Mouse (Mus musculus) kidney, postnatal 10 days (tissue): ENCODE measurements at regions not wholly inside any gene's neighbourhood (a gene's known extent, or its start where the extent isn't known, plus 50 kb on each side); places are given as distances from the start of the nearest gene placed in this dataset.
A peak's percentile ranks its signal among the peaks of the same experiment; 100 is the strongest.

Experiments
- DNase-seq: peaks from one replicate; pipeline ENCODE4 v3.0.0; 2021; ENCODE audit warnings: mixed read lengths

- no peak for DNase-seq
Measured at GRCm38 (mm10) chr3:150493433-150494045, 944.1 kb upstream of the Adgrl4 start.

- no peak for DNase-seq
Measured at GRCm38 (mm10) chr3:150530966-150531365, 906.7 kb upstream of the Adgrl4 start.

GRCm38 (mm10) chr3:150543118-150543517, 894.6 kb upstream of the Adgrl4 start:
- no peak for DNase-seq

- no peak for DNase-seq
Measured at GRCm38 (mm10) chr3:150588474-150588873, 849.2 kb upstream of the Adgrl4 start.

- DNase-seq = no peak
Measured at GRCm38 (mm10) chr3:150590978-150591377, 846.7 kb upstream of the Adgrl4 start.

GRCm38 (mm10) chr3:150603400-150604095, 834.1 kb upstream of the Adgrl4 start:
- no peak for DNase-seq

- DNase-seq = peak; percentile 65
Measured at GRCm38 (mm10) chr3:150610681-150611101, 827.0 kb upstream of the Adgrl4 start.

GRCm38 (mm10) chr3:150637544-150637943, 800.1 kb upstream of the Adgrl4 start:
- no peak for DNase-seq

- no peak for DNase-seq
Measured at GRCm38 (mm10) chr3:150640004-150640676, 797.5 kb upstream of the Adgrl4 start.

GRCm38 (mm10) chr3:150648040-150648439, 789.6 kb upstream of the Adgrl4 start:
- DNase-seq = no peak

- peak; percentile 12 for DNase-seq
Measured at GRCm38 (mm10) chr3:150649783-150650565, 787.7 kb upstream of the Adgrl4 start.

GRCm38 (mm10) chr3:150695751-150696150, 741.9 kb upstream of the Adgrl4 start:
- no peak for DNase-seq

- no peak for DNase-seq
Measured at GRCm38 (mm10) chr3:150699990-150700389, 737.7 kb upstream of the Adgrl4 start.
